Mouse (Mus musculus) neural tube, embryonic 10.5 days (tissue): Measurements from ENCODE around the gene Gm11992.
A peak's percentile ranks its signal among the peaks of the same experiment; 100 is the strongest.

Source experiments
- DNase-seq: peaks from one replicate; pipeline ENCODE4 v3.0.0-alpha.2; 2017; ENCODE audit warnings: low spot score; ENCODE audit errors: extremely low spot score

Gm11992 gene

GRCm38 (mm10) chr11:9115367-9116120 lies 67.2 kb downstream of the Gm11992 start:
- DNase-seq: no peak

- peak; percentile 31 for DNase-seq
Measured at GRCm38 (mm10) chr11:9116121-9116520, 67.7 kb downstream of the Gm11992 start.

GRCm38 (mm10) chr11:9116916-9117315 lies 68.5 kb downstream of the Gm11992 start:
- no peak for DNase-seq

GRCm38 (mm10) chr11:9117358-9118049 lies 69.1 kb downstream of the Gm11992 start:
- peak; percentile 45 for DNase-seq

GRCm38 (mm10) chr11:9118050-9118420 lies 69.6 kb downstream of the Gm11992 start, which contains the start of gene Upp1:
Upp1 (plus strand) TSS chr11:9118103.
- DNase-seq: no peak

- DNase-seq: peak; percentile 63
Measured at GRCm38 (mm10) chr11:9118421-9119121, 70.2 kb downstream of the Gm11992 start.
